Mouse (Mus musculus) myocyte (in vitro differentiated cells): ENCODE measurements at regions not wholly inside any gene's neighbourhood (a gene's known extent, or its start where the extent isn't known, plus 50 kb on each side); places are given as distances from the start of the nearest gene placed in this dataset.

Source experiments
- MAX ChIP-seq: IDR thresholded peaks from one replicate; pipeline ENCODE4 v1.6.1; 2011; ENCODE audit warnings: low read depth, mild to moderate bottlenecking, control low read depth
- MYOD1 ChIP-seq, 3 experiments: IDR thresholded peaks; one replicate each; pipeline ENCODE4 v1.6.1; 2011; ENCODE audit warnings: control low read depth in 2 of 3, low read depth in 2 of 3, mild to moderate bottlenecking in 2 of 3, moderate library complexity in 1 of 3; ENCODE audit not compliant: insufficient read length in 2 of 3, control insufficient read depth in 1 of 3
- MYOG ChIP-seq, 3 experiments: IDR thresholded peaks; one replicate each; pipeline ENCODE4 v1.6.1; 2011; ENCODE audit warnings: control low read depth in 2 of 3, low read depth in 2 of 3, mild to moderate bottlenecking in 2 of 3; ENCODE audit not compliant: insufficient read length in 2 of 3, control insufficient read depth in 1 of 3, insufficient read depth in 1 of 3
- POLR2A ChIP-seq: IDR thresholded peaks from one replicate; pipeline ENCODE4 v1.6.1; 2011; ENCODE audit warnings: low read depth, mild to moderate bottlenecking, control low read depth, moderate library complexity; ENCODE audit not compliant: insufficient read length
- POLR2AphosphoS2 ChIP-seq: IDR thresholded peaks from one replicate; pipeline ENCODE4 v1.6.1; 2011; ENCODE audit warnings: low read depth, control low read depth; ENCODE audit not compliant: insufficient read length
- USF1 ChIP-seq: IDR thresholded peaks from one replicate; pipeline ENCODE4 v1.6.1; 2011; ENCODE audit warnings: low read depth, mild to moderate bottlenecking, control low read depth, moderate library complexity

GRCm38 (mm10) chr2:63580489-63581139 is 396.5 kb upstream of the Kcnh7 start:
- TF ChIP-seq POLR2A = no peak
- no peak for TF ChIP-seq POLR2AphosphoS2
- TF ChIP-seq MAX = no peak
- TF ChIP-seq USF1 = no peak
- no peak for TF ChIP-seq MYOD1 (IDR thresholded peaks at IDR 0.05; ENCODE audit: control insufficient read depth in 1 of 3, insufficient read length in 2 of 3, low read depth in 2 of 3)
- no peak for TF ChIP-seq MYOG (IDR thresholded peaks at IDR 0.05; ENCODE audit: control insufficient read depth in 1 of 3, insufficient read depth in 1 of 3, insufficient read length in 2 of 3, low read depth in 2 of 3)
